Mouse (Mus musculus) mouse embryonic stem cell (cell line): ENCODE results near the gene Mmd2.

Source experiments
- in situ Hi-C, 2 experiments: fragments of 300-500 bp; cut with MboI; formaldehyde crosslinking; loops; 1 replicate in 1 of 2; 3 replicates in 1 of 2; pipeline ENCODE4 v1.14.3; 2019 to 2020; ENCODE audit warnings: low sequenced_read_pairs in 2 of 2, low pct_unique_long_range_greater_than_20kb in 1 of 2, mixed read lengths in 1 of 2; ENCODE audit not compliant: unreplicated experiment in 1 of 2

Gene Mmd2

DNA sequence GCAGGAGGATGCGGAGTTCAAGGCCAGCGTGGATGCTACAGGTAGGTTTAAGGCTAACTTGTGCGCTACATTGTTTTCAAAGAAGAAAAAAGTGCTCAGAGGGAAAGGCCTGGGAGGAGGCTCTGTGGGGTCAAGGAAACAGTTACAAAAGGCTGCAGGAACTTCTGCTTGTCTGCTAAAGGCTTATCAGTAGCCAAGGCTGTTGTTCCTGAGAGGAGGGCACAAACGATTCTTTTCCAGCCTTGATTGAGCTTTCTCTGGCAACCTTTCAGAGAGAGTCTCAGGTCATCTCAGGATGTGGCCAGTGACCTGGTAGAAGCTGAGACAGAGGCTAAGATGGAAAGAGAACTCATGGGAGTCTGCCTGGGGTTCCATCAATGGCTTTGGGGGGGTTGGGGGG, 7.0 kb upstream of the Mmd2 start:
- in situ Hi-C loops: loop anchor here (5.0 to 10.0 kb wide), 2 partner anchors 38 to 131 kb away; no protein-coding TSS in a partner anchor

DNA sequence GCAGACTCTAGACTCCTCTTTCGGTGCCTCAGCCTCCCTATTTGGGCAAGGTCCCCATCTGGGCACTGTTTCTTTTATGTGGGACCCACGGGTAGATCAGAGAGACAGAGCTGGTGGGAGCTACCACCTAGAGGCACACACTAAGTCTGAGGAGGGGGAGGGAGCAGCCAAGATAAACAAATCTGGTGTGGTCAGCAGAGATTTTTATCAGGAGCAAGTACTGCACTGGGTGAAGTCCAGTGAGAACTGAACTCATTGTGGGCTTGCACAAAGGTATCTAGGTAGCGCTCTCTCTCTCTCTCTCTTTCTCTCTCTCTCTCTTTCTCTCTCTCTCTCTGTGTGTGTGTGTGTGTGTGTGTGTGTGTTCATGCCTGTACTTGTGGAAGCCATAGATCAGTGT, 5.9 kb upstream of the Mmd2 start:
- in situ Hi-C loops: loop anchor here in 1 of 2 experiments (10.0 kb wide), 1 partner anchor 130 kb away; no protein-coding TSS in a partner anchor

DNA sequence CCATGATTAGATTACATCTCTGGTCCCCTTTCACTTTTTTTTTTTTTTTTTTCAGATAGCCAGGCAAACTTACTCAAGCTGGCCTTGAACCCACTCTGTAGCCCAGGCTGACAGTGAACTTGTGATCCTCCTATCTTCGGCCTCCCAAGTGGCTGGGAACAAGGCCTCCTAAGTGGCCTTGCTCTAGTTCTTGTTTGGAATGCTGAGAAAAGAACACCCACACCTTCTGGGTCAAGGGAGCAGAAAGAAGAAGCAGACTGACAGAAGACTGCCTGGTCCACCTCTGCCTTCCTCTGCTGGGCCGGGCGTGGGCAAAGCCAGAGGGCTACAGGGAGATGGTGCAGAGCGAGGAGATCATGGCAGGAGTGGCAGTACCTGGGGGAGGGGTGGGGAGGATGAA, 1.8 kb upstream of the Mmd2 start:
- in situ Hi-C loops: loop anchor here in 1 of 2 experiments (10.0 kb wide), 1 partner anchor 126 kb away; no protein-coding TSS in a partner anchor

DNA sequence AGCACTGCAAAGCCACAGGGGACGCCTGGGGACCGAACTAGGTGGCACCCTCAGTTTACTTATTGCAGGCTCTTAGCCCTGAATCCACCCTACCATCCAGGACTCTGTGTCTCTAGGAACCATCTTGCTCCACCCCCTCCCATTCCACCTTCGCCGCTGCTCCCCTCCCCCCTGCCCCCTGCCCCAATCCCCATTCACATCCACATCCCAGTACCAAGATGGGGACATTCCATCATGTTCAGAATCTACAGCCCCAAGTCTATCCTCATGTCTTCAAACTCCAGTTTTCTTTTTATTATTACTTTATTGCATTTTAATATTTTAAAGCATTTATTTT, 357 bp upstream of the Mmd2 start:
- in situ Hi-C loops: no loop called here

DNA sequence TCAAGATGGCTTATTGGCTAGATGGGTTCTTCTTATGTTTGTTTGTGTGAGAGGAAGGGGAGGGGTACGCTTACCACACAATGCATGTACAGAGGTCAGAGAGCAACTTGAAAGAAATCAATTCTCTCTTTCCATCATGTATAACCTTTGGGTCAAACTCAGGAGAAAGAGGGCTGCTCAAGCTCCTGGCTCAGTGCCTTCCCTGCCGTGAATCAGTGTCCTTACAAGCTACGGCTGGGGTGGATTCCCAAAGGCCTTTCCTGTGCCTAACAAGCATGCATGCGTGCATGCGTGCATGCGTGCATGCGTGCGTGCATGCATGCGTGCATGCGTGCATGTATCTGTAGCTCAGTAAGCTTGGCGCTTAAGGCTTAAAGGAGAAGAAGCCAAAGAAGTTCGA, 3.3 kb downstream of the Mmd2 start:
- in situ Hi-C loops: no loop called here

DNA sequence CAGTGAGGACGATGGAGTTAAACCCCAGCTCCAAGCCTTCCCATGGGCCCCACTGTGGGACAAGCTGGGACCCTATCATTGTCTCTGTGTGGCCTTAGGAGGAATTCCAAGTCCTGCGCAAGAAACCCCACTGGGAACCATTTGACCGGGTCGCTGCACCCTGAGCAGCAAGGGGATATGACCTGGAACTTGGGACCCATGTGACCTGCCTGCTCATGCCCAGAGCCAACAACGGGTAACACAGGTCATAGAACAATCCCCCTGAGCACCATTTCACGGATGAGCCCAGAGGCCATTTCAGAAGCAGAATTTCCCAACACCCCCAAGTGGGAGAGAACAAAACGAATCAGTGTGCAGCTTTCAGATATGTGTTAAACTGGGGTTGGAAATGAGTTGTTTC, 4.2 kb downstream of the Mmd2 start:
- in situ Hi-C loops: no loop called here

DNA sequence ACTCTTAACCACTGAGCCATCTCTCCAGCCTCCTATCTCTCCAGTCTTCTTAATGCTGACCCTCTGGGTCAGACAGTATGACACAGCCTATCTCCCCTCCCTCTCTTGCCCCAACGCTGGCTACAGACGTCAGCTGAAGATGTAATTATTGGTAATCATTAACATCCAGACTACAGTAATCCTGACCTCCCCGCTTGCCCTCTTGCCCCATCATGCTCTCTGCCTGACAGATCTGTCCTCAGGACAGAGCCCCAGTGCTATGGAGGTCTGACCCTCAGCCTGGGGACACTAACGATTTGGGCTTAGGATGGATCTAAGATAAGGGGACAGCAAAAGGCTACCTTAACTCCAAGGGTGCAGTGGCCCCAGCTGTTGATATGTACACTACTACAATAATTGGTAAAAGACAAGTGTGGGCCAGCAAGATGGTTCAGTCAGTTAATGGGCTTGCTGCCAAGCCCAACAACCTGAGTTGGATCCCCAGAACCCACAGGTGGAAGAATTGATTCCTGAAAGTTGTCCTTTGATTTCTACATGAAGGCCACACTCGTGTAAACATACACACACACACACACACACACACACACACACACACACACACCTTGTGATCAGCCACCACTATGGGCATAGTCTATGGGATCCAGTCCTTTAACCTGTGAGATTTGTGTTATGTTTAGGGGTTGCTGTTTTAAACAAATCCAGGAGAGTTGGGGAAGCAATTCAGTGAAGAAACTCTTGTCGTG, 10.8 kb downstream of the Mmd2 start:
- in situ Hi-C loops: no loop called here

DNA sequence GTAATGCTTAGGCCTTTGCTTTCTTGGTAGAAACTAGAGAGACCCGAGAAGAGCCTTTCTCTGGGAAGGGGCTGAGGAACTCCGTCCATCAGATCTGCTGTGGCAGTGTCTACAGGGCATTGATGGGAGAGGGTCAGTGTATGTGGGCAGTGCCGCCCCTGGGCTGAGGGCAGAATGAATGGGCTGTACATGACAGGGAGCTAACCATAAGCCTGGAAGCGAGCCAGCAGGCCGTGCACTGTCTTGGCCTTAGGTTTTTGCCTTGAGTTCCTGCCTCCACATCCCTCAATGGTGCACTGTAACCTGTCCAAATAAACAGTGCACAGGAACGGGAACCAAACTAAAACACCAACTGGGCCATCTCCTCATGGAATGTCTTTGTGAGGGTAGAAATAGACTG, 11.9 kb downstream of the Mmd2 start:
- in situ Hi-C loops: no loop called here

DNA sequence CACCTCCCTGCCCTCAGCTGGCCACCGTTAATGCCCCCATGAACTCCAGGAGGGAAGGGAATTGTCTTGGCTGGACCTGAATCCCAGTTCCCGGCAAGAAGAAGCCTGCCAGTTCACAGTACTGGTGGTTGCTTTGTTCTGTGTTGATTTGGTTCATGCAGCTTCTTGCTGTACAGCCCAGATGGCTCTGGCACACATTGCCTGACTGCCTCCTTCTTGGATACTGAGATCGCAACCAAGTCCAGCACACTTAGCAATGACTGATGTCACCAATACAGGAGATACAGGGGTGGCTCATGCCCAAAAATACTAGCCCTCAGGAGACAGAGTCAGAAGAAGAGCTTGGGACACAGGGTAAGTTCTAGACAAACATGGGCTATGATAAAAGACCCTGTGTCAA, 12.9 kb downstream of the Mmd2 start:
- in situ Hi-C loops: no loop called here

DNA sequence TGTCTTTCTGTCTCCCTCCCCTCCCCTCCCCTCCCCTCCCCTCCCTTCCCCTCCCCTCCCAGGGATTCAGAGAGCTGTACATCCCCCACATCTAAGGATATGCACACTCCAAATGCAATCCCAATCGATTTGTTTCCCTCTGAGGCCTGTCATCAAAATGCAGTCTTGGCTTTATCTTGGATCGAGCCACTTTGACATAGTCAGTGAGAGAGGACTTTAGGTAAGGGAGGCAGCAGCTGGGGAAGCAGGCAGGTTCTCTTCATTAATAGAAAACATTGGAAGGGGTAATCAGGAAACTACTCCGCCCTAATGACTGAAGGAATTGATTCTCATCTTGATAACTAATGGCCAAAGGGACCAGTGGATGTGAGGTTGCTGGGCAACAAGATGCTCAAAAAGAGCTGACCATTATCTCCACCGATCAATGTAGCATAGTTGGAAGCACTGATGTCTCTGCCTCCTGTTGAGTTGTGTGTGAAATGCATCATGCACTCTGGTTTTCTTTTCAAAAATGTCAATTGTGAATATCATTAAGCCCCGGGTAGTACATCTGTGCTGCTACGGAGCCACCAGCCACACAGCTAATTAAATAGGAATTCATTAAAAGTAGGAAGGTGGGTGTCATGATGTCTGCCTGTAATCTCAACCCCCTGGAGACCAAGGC, 17.5 kb downstream of the Mmd2 start:
- in situ Hi-C loops: no loop called here

DNA sequence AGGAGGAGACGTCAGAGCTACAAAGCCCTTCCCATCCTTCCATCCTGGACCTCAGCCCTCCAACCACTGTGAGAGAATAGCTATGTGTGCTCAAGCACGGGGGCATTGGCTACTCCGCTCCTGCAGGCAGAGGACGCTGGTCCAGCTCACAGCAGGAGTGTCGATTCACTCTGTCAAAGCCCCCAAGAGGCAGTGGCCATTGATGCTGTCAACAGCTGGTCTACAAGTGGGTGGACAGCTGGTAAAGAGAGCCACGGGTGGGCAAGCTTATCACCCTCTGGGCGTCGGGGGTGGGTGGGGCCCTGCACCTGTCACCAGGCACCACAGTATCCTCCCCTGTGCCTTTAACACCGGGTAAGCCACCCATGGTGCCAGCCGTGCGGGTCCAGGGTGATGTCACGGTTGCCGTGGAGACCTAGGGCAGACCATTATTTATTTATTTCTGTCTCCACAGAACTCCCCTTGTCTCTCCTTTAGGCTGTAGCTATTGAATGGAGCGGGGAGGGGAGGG, 24.9 kb downstream of the Mmd2 start:
- in situ Hi-C loops: no loop called here

DNA sequence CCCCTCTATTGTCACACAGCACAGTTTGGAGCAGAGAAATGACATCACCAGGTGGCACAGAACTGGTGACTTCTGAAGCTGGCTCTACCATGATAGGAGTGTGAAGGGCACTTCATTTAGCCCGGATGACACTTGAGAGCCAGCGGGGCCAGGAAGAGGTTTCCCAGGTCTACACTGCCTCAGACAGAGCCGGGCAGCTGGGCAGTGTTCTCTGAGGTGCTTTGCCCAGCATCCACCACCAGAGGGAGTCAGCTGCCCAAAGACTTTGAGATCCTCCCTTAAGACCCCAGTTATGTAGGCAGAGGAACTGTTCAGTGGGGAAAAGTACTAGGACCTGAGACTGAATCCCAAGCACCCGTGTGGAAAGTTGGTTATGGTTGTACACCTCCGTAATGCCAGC, 27.1 kb downstream of the Mmd2 start:
- in situ Hi-C loops: no loop called here

DNA sequence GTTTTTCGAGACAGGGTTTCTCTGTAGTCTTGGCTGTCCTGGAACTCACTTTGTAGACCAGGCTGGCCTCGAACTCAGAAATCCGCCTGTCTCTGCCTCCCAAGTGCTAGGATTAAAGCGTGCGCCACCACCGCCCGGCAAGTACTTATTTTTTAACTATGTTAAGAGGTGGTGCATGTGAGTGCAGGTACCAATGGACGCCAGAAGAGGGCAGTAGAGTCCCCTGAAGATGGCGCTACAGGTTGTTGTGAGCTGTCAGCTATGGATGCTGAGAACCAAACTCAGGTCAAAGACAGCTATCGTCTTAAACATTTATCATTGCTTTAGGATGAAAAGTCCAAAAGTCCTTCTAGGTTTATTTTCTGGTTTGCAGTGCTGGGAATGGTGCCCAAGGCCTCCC, 30.4 kb downstream of the Mmd2 start:
- in situ Hi-C loops: loop anchor here (5.0 to 10.0 kb wide), 2 partner anchors 39 to 277 kb away; no protein-coding TSS in a partner anchor

DNA sequence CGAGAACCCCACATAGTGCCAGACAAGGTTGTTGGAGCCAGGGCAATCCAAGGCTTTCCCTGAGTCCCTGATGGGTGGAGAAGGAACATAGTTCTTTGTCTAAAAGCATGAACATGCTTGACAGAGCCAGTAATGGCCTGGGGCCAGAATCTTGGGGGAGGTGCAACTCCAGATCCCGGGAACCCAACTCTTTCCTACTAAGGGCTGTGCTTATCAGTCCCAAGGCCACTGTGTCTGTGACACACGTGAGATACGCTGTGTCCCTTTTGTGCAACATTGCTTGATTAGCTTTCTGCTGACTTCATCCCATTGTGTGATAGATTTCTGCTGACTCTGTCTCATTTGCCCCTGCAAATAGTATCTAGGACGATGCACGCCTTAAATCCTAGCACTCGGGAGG, 31.8 kb downstream of the Mmd2 start:
- in situ Hi-C loops: loop anchor here (5.0 to 10.0 kb wide), 2 partner anchors 40 to 278 kb away; no protein-coding TSS in a partner anchor

DNA sequence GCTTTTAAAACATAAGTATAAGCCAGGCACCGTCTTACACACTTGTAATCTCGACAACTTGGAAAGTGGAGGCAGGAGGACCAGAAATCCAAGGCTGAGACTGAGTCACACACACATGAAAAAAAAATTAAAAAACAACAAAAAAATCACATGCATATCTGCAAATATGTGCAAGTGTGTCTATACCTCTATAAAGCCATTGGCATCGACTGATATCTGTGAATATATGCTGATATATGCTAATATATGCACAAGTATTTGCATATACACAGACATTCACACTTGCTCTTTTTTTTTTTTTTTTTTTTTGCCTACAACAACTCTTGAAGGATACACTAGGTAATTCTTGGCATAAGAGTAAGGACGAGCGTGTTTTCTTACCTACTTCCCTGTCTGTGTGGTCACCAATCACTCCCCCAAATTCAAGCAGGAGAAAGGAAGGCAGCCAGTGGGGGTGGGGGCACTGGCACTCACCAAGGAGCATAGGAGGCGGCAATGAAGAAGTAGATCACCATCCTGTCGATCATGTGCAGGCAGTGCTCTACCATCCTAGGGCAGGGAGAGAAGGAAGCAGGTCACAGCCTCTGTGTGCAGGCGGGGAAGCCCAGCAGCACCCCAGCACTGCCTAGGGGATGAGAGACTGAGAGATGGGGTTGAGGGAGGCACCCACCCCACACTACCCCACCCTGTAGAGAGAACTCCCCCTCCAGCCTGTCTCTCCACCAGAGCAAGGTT, 34.1 kb downstream of the Mmd2 start:
- in situ Hi-C loops: loop anchor here (5.0 to 10.0 kb wide), 2 partner anchors 43 to 280 kb away; no protein-coding TSS in a partner anchor

DNA sequence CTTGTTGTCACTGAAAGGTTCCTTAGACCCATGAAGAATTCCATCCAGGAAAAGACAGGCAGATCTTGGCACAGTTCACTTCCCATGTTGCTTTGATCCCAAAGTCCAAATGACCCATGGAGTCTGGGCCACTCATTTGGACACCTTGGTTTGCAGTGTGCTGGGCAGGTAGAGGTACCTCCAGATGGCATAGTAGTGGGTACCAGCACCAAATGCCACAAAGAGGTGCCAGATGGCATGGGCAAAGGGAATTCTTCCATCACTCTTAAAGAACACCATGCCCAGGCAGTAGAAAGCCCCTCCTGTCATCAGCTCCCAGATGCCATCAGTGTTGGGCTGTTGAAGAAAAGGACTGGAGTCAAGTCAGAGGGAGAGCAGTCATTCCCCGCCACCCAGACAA, 44.0 kb downstream of the Mmd2 start:
- in situ Hi-C loops: loop anchor here in 1 of 2 experiments (10.0 kb wide), 1 partner anchor 150 kb away; no protein-coding TSS in a partner anchor

DNA sequence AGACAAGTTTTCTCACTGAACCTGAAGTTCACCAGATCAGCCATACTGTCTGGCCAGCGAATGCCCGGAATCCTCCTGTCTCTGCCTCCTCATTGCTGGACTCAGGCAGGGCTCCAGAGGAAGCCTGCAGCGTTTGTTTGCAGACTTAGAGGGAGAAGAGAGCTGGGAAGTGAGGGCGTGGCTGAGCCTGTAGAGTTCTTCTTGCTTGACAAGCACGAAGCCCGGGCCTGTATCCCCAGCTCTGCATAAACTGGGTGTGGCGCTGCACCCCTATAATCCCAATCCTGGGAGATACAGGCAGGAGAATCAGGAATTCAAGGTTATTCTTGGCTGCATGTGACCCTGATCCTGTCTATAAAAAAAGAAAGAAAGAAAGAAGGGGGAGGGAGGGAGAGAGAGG, 48.3 kb downstream of the Mmd2 start:
- in situ Hi-C loops: loop anchor here in 1 of 2 experiments (10.0 kb wide), 1 partner anchor 155 kb away; no protein-coding TSS in a partner anchor

DNA sequence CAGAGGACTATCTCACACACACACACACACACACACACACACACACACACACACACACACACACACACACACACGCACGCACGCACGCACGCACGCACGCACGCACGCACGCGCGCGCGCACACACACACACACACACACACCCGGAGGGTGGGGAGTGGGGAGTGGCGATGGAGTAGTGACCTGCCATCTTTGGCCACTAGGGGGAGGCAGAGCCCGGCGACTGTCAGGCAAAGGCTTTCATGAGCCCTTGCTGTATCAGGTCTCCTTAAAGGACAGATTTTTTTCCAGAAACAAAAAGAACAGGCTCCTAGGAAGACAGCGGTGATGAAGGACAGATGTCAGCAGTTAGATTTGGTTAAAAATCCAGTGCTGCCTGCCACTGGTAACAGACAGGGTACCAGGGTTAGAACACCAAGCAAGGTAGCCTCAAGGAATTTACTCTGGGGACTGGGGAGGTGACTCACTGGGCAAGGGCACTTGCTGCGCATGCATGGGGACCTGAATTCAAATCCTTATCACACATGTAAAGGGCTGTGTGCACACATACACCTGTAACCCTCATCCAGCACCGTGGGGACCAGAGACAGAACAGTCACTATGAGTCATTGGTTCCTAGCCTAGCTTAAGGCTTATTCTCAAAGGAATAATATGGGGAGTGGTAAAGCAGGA, 51.1 kb downstream of the Mmd2 start:
- in situ Hi-C loops: no loop called here
